8 mouse cellular contexts compared by ENCODE assay signal in the genomic region with DNA sequence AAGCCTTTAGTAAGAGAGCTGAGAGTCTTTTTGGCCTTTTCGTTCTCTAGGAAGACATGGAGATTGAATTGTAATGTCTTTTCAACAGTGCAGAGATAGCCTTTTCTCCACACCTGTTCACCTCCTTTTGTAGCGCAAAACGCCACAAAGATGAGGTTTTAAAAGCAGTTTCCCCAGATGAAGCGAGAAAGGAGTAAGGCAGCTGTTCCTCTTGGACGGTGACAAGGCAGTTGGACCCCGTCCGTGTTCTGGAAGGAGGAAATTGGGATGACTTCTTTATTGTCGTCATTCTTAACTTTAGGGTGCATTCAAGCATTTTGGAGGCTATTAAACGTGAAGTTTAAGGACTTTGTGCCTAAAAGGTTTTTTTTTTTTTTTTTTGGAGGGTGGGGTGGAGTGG. TPM values are rescaled to one million over a fixed set of nuclear protein-coding genes. Genes with fewer than 3 reads are reported as not detected.
DNase-seq lines count a peak whose midpoint lies in the region; ATAC-seq and TF ChIP-seq lines count a peak whose summit lies in the region.

No protein-coding gene starts in this region.

- H3K27ac ChIP-seq in kidney, postnatal 0 days, result peak overlapping the region; percentile 99
- peak overlapping the region; percentile 96 for H3K27ac ChIP-seq in heart, embryonic 15.5 days
- H3K27ac ChIP-seq in liver, embryonic 12.5 days, result peak overlapping the region; percentile 88
- H3K27ac ChIP-seq in neural tube, embryonic 14.5 days (ENCODE audit: low read depth, low read length), result peak overlapping the region; percentile 100

- peak overlapping the region; percentile 97 for H3K9ac ChIP-seq in kidney, postnatal 0 days (ENCODE audit: low read depth, low read length)
- peak overlapping the region; percentile 85 for H3K9ac ChIP-seq in heart, embryonic 15.5 days
- peak overlapping the region; percentile 89 for H3K9ac ChIP-seq in liver, embryonic 12.5 days
- peak overlapping the region; percentile 90 for H3K9ac ChIP-seq in neural tube, embryonic 14.5 days (replicated peaks; ENCODE audit: low read depth, low read length)

- TF ChIP-seq CTCF in kidney, postnatal 0 days (IDR thresholded peaks at IDR 0.05; ENCODE audit: low read depth), result no peak

- intact Hi-C loops in left cerebral cortex, postnatal 25 days (cut with DNase I), result loop anchor here (5.0 kb wide), 1 partner anchor 371 kb away; no protein-coding TSS in a partner anchor

- 5% methylated on average over 9 of the region's 9 CpGs for WGBS in kidney, postnatal 0 days
- WGBS in heart, embryonic 15.5 days, result 13% methylated on average over 9 of the region's 9 CpGs
- 22% methylated on average over 9 of the region's 9 CpGs for WGBS in liver, embryonic 12.5 days (ENCODE audit: insufficient replicate concordance)
- WGBS in neural tube, embryonic 14.5 days, result 6% methylated on average over 9 of the region's 9 CpGs

- no peaks in the 10 kb centered on the region for H3K36me3 ChIP-seq in kidney, postnatal 0 days (ENCODE audit: insufficient read depth, low read length)
- no peaks in the 10 kb centered on the region for H3K36me3 ChIP-seq in heart, embryonic 15.5 days
- H3K36me3 ChIP-seq in liver, embryonic 12.5 days, result no peaks in the 10 kb centered on the region
- no peaks in the 10 kb centered on the region for H3K36me3 ChIP-seq in neural tube, embryonic 14.5 days (ENCODE audit: control insufficient read depth, insufficient read depth, low read length)

- no peak for DNase-seq in kidney, postnatal 0 days (ENCODE audit: low spot score)
- no peak for DNase-seq in kidney, postnatal 25 days
- peak; percentile 41 for DNase-seq in cerebellum, postnatal 14 days
- no peak for DNase-seq in right cerebral cortex, adult 2 months (ENCODE audit: low spot score in 2 of 2)
- no peak for DNase-seq in left cerebral cortex, postnatal 25 days (ENCODE audit: low spot score in 2 of 2)

- H3K9me3 ChIP-seq in kidney, postnatal 0 days (replicated peaks; ENCODE audit: low read length), result no peaks in the 10 kb centered on the region
- no peaks in the 10 kb centered on the region for H3K9me3 ChIP-seq in heart, embryonic 15.5 days (replicated peaks)
- no peaks in the 10 kb centered on the region for H3K9me3 ChIP-seq in liver, embryonic 12.5 days (replicated peaks)
- H3K9me3 ChIP-seq in neural tube, embryonic 14.5 days (ENCODE audit: control insufficient read depth, low read length), result no peaks in the 10 kb centered on the region

- H3K4me1 ChIP-seq in kidney, postnatal 0 days (replicated peaks; ENCODE audit: insufficient read depth, low read length), result peaks cover 7% of the 10 kb centered on the region
- peaks cover 16% of the 10 kb centered on the region for H3K4me1 ChIP-seq in heart, embryonic 15.5 days (replicated peaks)
- H3K4me1 ChIP-seq in liver, embryonic 12.5 days, result peaks cover 31% of the 10 kb centered on the region
- peaks cover 16% of the 10 kb centered on the region for H3K4me1 ChIP-seq in neural tube, embryonic 14.5 days (ENCODE audit: control insufficient read depth, insufficient read depth, low read length)

- ATAC-seq in kidney, postnatal 0 days (replicated peaks; ENCODE audit: low FRiP score, low read depth), result no peak
- ATAC-seq in heart, embryonic 15.5 days (replicated peaks; ENCODE audit: insufficient number of reproducible peaks, insufficient read depth, low FRiP score, low read depth), result no peak
- no peak for ATAC-seq in liver, embryonic 12.5 days
- no peak for ATAC-seq in neural tube, embryonic 14.5 days (ENCODE audit: low read depth)

- H3K27me3 ChIP-seq in kidney, postnatal 0 days (ENCODE audit: insufficient read depth, low read length), result no peaks in the 10 kb centered on the region
- no peaks in the 10 kb centered on the region for H3K27me3 ChIP-seq in heart, embryonic 15.5 days
- H3K27me3 ChIP-seq in liver, embryonic 12.5 days (replicated peaks), result no peaks in the 10 kb centered on the region
- H3K27me3 ChIP-seq in neural tube, embryonic 14.5 days (ENCODE audit: control insufficient read depth, insufficient read depth, low read length), result no peaks in the 10 kb centered on the region

- H3K4me2 ChIP-seq in kidney, postnatal 0 days (ENCODE audit: low read length), result peak overlapping the region; percentile 82
- peak overlapping the region; percentile 70 for H3K4me2 ChIP-seq in heart, embryonic 15.5 days
- peak overlapping the region; percentile 90 for H3K4me2 ChIP-seq in liver, embryonic 12.5 days
- peak overlapping the region; percentile 85 for H3K4me2 ChIP-seq in neural tube, embryonic 14.5 days (ENCODE audit: low read depth, low read length)

- peak overlapping the region; percentile 91 for H3K4me3 ChIP-seq in kidney, postnatal 0 days (replicated peaks; ENCODE audit: low read depth, low read length)
- H3K4me3 ChIP-seq in heart, embryonic 15.5 days, result peak overlapping the region; percentile 78
- H3K4me3 ChIP-seq in liver, embryonic 12.5 days, result peak overlapping the region; percentile 86
- H3K4me3 ChIP-seq in neural tube, embryonic 14.5 days (ENCODE audit: low read depth, low read length), result peak overlapping the region; percentile 56

RNA-seq across cellular contexts. Expression of a gene that starts 1.3 kb away (rescaled TPM):
- 14.1 and 14.6 TPM in 2 replicates for polyA plus RNA-seq in kidney, postnatal 0 days (2015; fragmentation: Nextera tagmentation; extraction: Ambion mirVana)
- polyA plus RNA-seq in heart, embryonic 15.5 days (2015; fragmentation: Nextera tagmentation; extraction: Ambion mirVana), result 8.5 and 10.2 TPM in 2 replicates
- polyA plus RNA-seq in liver, embryonic 12.5 days (2016; fragmentation: Nextera tagmentation; extraction: Ambion mirVana), result 5.2 and 5.3 TPM in 2 replicates
- 26.6 and 30.7 TPM in 2 replicates for polyA plus RNA-seq in neural tube, embryonic 14.5 days (2014; fragmentation: Nextera tagmentation; extraction: Ambion mirVana)
- 10 to 100 TPM; 57.4 to 58.1 TPM for total RNA-seq in left cerebral cortex, postnatal 25 days (2021)

RNA-seq across cellular contexts. Expression of a gene that starts 48.1 kb away (rescaled TPM):
- 317 and 329 TPM in 2 replicates for polyA plus RNA-seq in kidney, postnatal 0 days (2015; fragmentation: Nextera tagmentation; extraction: Ambion mirVana)
- polyA plus RNA-seq in heart, embryonic 15.5 days (2015; fragmentation: Nextera tagmentation; extraction: Ambion mirVana), result 223 and 265 TPM in 2 replicates
- 207 and 214 TPM in 2 replicates for polyA plus RNA-seq in liver, embryonic 12.5 days (2016; fragmentation: Nextera tagmentation; extraction: Ambion mirVana)
- polyA plus RNA-seq in neural tube, embryonic 14.5 days (2014; fragmentation: Nextera tagmentation; extraction: Ambion mirVana), result 344 and 394 TPM in 2 replicates
- 100 to 1,000 TPM; 263 to 284 TPM for total RNA-seq in left cerebral cortex, postnatal 25 days (2021)

RNA-seq across cellular contexts. Expression of a gene that starts 52.3 kb away (rescaled TPM):
- polyA plus RNA-seq in kidney, postnatal 0 days (2015; fragmentation: Nextera tagmentation; extraction: Ambion mirVana), result 15.7 and 16.4 TPM in 2 replicates
- polyA plus RNA-seq in heart, embryonic 15.5 days (2015; fragmentation: Nextera tagmentation; extraction: Ambion mirVana), result 1.4 and 4.7 TPM in 2 replicates
- 8.7 and 9.2 TPM in 2 replicates for polyA plus RNA-seq in liver, embryonic 12.5 days (2016; fragmentation: Nextera tagmentation; extraction: Ambion mirVana)
- 8.9 and 11.6 TPM in 2 replicates for polyA plus RNA-seq in neural tube, embryonic 14.5 days (2014; fragmentation: Nextera tagmentation; extraction: Ambion mirVana)
- 1 to 10 TPM; 3.3 to 3.4 TPM for total RNA-seq in left cerebral cortex, postnatal 25 days (2021)

Comparison
In these comparisons a context has a peak if more than half of its experiments do, and no peak if none do; other contexts are left out.
1. DNase-seq: peak in cerebellum, postnatal 14 days (2 of 2); none in kidney, postnatal 0 days (single experiment), kidney, postnatal 25 days (0 of 2), right cerebral cortex, adult 2 months (0 of 2) and left cerebral cortex, postnatal 25 days (0 of 2).
2. Peak in every context shown above with its lines, with median percentiles within 50 percentile points of each other: H3K27ac ChIP-seq, H3K4me2 ChIP-seq, H3K4me3 ChIP-seq and H3K9ac ChIP-seq.